Mouse (Mus musculus) kidney, adult 2 months (tissue): Measurements from ENCODE around the gene Tmem121. TPM values are rescaled to one million over a fixed set of nuclear protein-coding genes. Genes with fewer than 3 reads are reported as not detected.

Source experiments
- DNase-seq: peaks from one replicate; pipeline ENCODE4 v3.0.0; 2021
- H3K27ac ChIP-seq: fragments of 200-500 bp; 2 replicates; pipeline ENCODE4 v1.5.1; 2012; ENCODE audit warnings: low read depth, low read length, control low read depth, inconsistent platforms; ENCODE audit not compliant: insufficient read depth
- H3K27me3 ChIP-seq: fragments of 200-500 bp; replicated peaks from 2 replicates; pipeline ENCODE4 v1.6.1; 2012; ENCODE audit warnings: mild to moderate bottlenecking, moderate library complexity, low read length, inconsistent platforms; ENCODE audit not compliant: control insufficient read depth, insufficient read depth
- H3K36me3 ChIP-seq: fragments of 200-500 bp; 2 replicates; pipeline ENCODE4 v1.6.1; 2012; ENCODE audit warnings: mild to moderate bottlenecking, moderate library complexity, low read length, inconsistent platforms; ENCODE audit not compliant: control insufficient read depth, insufficient read depth
- H3K4me1 ChIP-seq: fragments of 200-500 bp; 2 replicates; pipeline ENCODE4 v1.6.1; 2011; ENCODE audit warnings: low read length; ENCODE audit not compliant: control insufficient read depth, insufficient read depth
- H3K4me3 ChIP-seq: fragments of 200-500 bp; 2 replicates; pipeline ENCODE4 v1.5.1; 2011; ENCODE audit warnings: mild to moderate bottlenecking, low read depth, low read length, control low read depth; ENCODE audit not compliant: insufficient read depth
- CTCF ChIP-seq: fragments of 200-500 bp; conservative IDR thresholded peaks from 2 replicates; pipeline ENCODE4 v1.5.1; 2011; ENCODE audit warnings: low read depth, mild to moderate bottlenecking, control low read depth, low read length, moderate library complexity, mixed read lengths; ENCODE audit not compliant: insufficient read depth, insufficient read length
- POLR2A ChIP-seq: fragments of 200-500 bp; IDR thresholded peaks from one replicate; pipeline ENCODE4 v1.6.1; 2011; ENCODE audit warnings: low read depth, low read length, control low read depth
- WGBS: fragments of 180-500 bp; shearing (Covaris S2); methylation state at CpG from one replicate; pipeline ENCODE4 v1.1.7; 2018; 5-methylcytosine and 5-hydroxymethylcytosine counted together
- polyA plus RNA-seq: library from polyadenylated mRNA; depleted of rRNA; stranded (reverse); fragments of >200 nt; gene quantifications from 2 replicates; pipeline ENCODE4 v1.2.3, GENCODE M21; 2012

The Tmem121 gene
- polyA plus RNA-seq, 1 experiment = 0.27 TPM

DNA sequence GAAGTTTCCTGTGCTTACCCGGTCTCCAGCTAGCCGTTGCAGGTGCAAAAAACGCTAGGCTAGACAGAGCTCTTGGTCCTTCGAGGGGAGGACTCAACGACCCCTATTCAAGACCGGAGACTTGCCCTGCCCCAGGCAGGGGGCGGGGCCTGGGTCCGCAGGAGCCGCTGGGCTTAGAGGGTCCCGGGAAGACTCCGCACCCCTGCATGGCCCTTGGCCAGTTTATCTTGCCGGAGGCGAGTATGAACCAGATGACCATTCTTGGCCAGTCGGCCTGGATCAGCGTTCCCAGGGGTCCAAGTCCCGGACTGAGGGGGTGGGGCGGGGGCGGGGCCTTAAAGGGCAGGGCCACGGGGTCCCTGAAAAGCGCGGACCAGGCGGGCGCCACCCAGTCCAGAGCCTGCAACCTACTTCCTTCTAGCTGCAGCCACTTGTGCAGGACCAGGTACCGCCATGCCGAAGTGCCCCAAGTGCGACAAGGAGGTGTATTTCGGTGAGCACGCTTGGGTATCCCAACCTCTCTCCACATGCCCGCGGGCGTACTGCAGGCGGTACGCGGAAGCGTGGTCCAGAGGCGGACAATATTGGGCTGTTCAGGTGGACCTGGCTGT is 34.0 kb upstream of the Tmem121 start:
- peak; percentile 55 for DNase-seq
- peak; percentile 10 for TF ChIP-seq POLR2A
- TF ChIP-seq CTCF = no peak
- Histone ChIP-seq H3K27ac (no peak overlapping the region), H3K36me3 (no peaks in the 10 kb centered on the region), H3K27me3 (no peaks in the 10 kb centered on the region), H3K4me1 (peaks cover 17% of the 10 kb centered on the region), H3K4me3 (peak overlapping the region; percentile 53)
- 3% methylated on average over 36 of the region's 36 CpGs for WGBS

DNA sequence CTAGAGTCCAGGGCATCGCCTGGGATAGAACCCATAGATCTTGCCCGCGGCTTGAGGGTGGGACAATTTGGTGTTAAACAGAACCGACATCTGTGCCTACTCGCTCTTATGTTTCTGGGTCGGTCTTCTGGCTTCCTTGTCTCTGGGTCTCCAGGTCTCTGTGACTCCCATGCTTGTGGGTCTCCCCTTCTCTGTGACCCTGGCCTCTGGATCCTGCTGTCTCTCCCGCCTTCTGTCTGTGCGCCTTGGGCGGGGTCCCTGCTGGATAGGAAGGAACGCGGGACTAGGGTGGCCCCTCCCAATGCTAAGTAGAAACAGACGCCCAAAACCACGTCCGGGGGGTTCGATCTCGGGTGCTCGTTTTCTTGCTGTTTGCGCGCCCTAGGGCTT is 33.5 kb upstream of the Tmem121 start:
- Histone ChIP-seq H3K36me3 (no peaks in the 10 kb centered on the region), H3K4me1 (peaks cover 16% of the 10 kb centered on the region), H3K27ac (no peak overlapping the region), H3K4me3 (peak overlapping the region; percentile 53), H3K27me3 (no peaks in the 10 kb centered on the region)
- DNase-seq = no peak
- no peak for TF ChIP-seq POLR2A
- TF ChIP-seq CTCF = no peak
- WGBS = 33% methylated on average over 19 of the region's 19 CpGs

DNA sequence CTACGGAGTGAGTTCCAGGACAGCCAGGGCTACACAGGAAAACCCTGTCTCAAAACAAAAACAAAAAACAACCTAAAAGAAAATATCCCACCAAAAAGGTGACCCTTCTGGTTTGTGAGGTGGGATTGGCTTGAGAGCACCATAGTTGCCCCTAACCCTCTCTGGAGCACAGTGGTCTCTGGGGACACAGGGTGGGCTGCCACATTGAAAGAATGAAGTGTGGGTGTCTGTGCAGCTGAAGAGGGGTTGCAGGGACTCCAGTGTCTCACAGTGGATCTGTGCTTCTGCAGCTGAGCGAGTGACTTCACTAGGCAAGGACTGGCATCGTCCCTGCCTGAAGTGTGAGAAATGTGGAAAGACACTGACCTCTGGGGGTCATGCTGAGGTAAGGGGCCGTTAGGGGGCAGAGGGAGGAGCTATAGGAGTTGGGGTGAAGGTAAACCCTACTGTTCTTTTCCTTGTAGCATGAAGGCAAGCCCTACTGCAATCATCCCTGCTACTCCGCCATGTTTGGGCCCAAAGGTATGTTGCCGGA is 32.7 kb upstream of the Tmem121 start:
- no peak for DNase-seq
- no peak overlapping the region for H3K4me3 ChIP-seq
- 86% methylated on average over 6 of the region's 6 CpGs for WGBS
- TF ChIP-seq CTCF = no peak
- TF ChIP-seq POLR2A = no peak
- H3K36me3 ChIP-seq = no peaks in the 10 kb centered on the region
- H3K27ac ChIP-seq = no peak overlapping the region
- H3K4me1 ChIP-seq = peaks cover 16% of the 10 kb centered on the region
- H3K27me3 ChIP-seq = no peaks in the 10 kb centered on the region

DNA sequence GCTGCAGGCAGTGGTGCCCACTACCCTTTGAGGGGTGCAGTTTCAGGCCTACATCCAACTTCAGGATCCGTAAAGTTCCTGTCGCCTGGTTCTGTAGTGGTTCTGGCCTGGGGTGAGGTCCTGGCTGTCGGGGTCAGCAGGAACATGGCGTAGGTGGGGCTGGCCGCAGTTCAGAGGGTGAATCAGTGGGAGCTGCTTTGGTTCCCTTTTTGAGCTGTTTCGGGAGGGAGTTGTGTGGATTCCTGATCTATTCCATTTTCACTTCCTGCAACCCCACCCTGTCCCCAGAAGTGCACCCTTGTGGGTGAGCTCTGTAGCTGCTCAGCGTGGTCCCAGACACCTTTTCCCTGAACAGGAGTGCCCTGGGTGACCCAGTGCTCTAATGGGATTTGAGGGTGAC is 31.8 kb upstream of the Tmem121 start:
- H3K4me1 ChIP-seq = peaks cover 16% of the 10 kb centered on the region; the same call in 1 of the 2 replicates
- WGBS = 86% methylated on average over 7 of the region's 7 CpGs
- no peak overlapping the region for H3K4me3 ChIP-seq
- no peak overlapping the region for H3K27ac ChIP-seq
- no peaks in the 10 kb centered on the region for H3K27me3 ChIP-seq
- DNase-seq = no peak
- H3K36me3 ChIP-seq = no peaks in the 10 kb centered on the region
- no peak for TF ChIP-seq POLR2A
- no peak for TF ChIP-seq CTCF

DNA sequence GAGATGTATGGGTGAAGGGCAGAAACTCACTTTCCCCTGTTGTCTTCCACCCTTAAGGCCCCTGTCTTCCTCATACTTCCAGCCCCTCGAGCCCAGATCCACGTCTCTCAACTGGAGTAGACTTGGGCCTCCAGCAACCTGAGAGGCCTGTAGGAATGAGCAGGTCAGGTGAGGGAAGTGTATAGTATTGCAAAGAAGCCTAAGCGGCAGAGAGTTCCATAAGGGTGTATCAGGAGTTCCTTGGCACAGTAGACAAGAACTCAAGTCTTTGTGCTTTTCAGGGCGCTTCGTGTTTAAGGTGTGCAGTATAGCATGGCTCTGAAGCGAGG is 31.0 kb upstream of the Tmem121 start:
- H3K4me3 ChIP-seq = peak overlapping the region; percentile 48; the same call in 1 of the 2 replicates
- peaks cover 16% of the 10 kb centered on the region; the same call in 1 of the 2 replicates for H3K4me1 ChIP-seq
- 66% methylated on average over 6 of the region's 6 CpGs for WGBS
- TF ChIP-seq POLR2A (no peak), CTCF (no peak)
- DNase-seq = no peak
- no peaks in the 10 kb centered on the region for H3K27me3 ChIP-seq
- no peaks in the 10 kb centered on the region for H3K36me3 ChIP-seq
- H3K27ac ChIP-seq = peak overlapping the region; percentile 63

DNA sequence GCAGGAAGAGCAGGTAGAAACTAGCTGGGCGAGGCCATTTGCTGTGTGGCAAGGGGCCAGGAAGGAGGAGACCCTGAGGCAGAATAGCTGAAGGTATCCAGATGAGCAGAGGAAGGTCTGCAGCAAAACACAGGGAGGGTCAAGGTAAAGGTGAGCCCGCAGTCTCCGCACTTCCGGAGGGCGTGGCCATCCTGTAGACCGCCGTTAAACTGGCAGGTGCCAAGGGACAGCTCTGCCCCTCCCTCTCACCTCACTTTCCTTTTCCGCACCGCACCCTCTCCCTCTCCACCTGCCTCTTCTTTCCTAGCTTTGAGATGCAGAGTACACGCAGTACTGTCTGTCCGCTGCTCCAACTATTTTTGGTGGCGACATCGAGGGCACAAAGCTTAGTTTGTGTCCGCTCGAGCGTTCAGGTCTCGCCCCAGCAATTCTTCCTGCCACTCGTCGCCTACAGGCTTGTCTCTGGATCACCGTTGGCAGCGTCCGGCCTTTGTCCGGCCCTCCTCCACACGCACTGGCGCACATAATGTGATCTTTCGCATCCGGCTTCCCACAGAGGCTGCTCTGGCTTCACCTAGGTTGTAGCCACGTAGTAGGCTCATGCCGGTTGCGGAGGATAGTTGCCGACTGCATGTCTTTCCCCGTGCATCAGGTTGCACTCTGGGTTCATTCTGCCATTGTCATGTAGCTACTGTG is 30.5 kb upstream of the Tmem121 start:
- H3K4me3 ChIP-seq = peak overlapping the region; percentile 48
- peak; percentile 78 for DNase-seq
- TF ChIP-seq CTCF (no peak), POLR2A (no peak)
- 3% methylated on average over 32 of the region's 32 CpGs for WGBS
- H3K4me1 ChIP-seq = peaks cover 16% of the 10 kb centered on the region; the same call in 1 of the 2 replicates
- no peaks in the 10 kb centered on the region for H3K36me3 ChIP-seq
- H3K27me3 ChIP-seq = no peaks in the 10 kb centered on the region
- peak overlapping the region; percentile 63 for H3K27ac ChIP-seq

DNA sequence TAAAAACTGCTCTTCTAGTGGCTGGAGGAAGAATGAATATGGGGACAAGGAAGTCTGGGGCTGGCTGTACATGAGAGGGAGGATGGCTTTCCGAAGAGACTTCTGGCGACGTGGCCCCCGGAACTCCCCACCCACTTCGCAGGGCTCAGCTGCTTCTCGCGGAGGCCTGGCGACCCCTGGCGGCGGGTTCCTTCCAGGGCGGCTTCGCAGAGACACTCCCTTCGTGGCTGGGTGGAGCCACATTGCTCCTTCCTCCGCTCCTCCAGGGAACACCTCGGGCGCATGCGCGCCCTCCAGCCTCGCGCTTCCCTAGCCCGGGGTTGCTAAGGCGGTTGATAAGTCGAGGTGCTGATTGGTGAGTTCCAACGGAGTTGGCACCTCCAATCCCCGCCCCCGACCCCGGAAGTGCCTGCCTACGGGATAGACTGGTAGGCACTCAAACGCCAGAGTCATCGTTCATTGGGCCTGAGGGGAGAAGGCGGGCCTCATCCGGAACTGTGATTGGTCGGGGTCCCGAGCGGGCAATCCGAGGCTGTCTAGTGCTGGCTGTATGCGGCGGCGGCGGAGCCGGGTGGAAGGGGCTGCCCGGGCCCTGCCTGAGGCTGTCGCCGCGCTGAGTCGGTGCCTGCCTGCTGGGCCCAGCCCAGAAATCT is 29.7 kb upstream of the Tmem121 start, which contains the start of gene Tedc1:
Gene Tedc1, plus strand, starts transcription at position 535 of the 653 bp plus-strand sequence.
- Histone ChIP-seq H3K4me3 (peak within 1 kb of the TSS; percentile 49), H3K36me3 (no peaks in the 10 kb centered on the region), H3K27ac (peak within 1 kb of the TSS; percentile 63), H3K4me1 (peaks cover 12% of the 10 kb centered on the region; the same call in 1 of the 2 replicates), H3K27me3 (no peaks in the 10 kb centered on the region)
- peak; percentile 99 for DNase-seq
- under 1% methylated on average over 46 of the region's 46 CpGs for whole genome bisulfite sequencing
- TF ChIP-seq CTCF (peak; percentile 88), POLR2A (no peak)
